Comparison of ENCODE assay signal across 14 mouse cellular contexts in genomic region chr1:82361240-82361639, GRCm38 (mm10).
"Had no signal": no experiment of that assay in that cellular context is flagged by ENCODE, and none has a peak within 500 bp of the region (broad histone marks: within the 10 kb centered on the region; RNA-seq: fewer than 3 reads in every experiment).

No protein-coding gene starts in this region.

- H3K9ac ChIP-seq: liver, embryonic 14.5 days; midbrain, embryonic 15.5 days; neural tube, embryonic 12.5 days had no signal

- ATAC-seq: lung, postnatal 0 days; midbrain, embryonic 15.5 days had no signal

- H3K9me3 ChIP-seq: midbrain, embryonic 15.5 days; neural tube, embryonic 12.5 days had no signal

- H3K4me3 ChIP-seq: midbrain, embryonic 15.5 days; neural tube, embryonic 12.5 days had no signal

- H3K36me3 ChIP-seq: midbrain, embryonic 15.5 days; neural tube, embryonic 12.5 days had no signal

- H3K27ac ChIP-seq: liver, embryonic 14.5 days; midbrain, embryonic 15.5 days; neural tube, embryonic 12.5 days had no signal

- DNase-seq: kidney, adult 11 months; kidney, postnatal 14 days; layer of hippocampus, postnatal 36 days; lung, adult 18-20 months; lung, postnatal 4 days; right cerebral cortex, postnatal 4 days; spleen, adult 18-20 months; thymus, adult 2 months; thymus, postnatal 25 days had no signal

- H3K4me2 ChIP-seq: midbrain, embryonic 11.5 days; midbrain, embryonic 15.5 days; neural tube, embryonic 12.5 days had no signal

- H3K27me3 ChIP-seq: midbrain, embryonic 15.5 days; neural tube, embryonic 12.5 days had no signal
